19 mouse cellular contexts compared by ENCODE assay signal in the genomic region with DNA sequence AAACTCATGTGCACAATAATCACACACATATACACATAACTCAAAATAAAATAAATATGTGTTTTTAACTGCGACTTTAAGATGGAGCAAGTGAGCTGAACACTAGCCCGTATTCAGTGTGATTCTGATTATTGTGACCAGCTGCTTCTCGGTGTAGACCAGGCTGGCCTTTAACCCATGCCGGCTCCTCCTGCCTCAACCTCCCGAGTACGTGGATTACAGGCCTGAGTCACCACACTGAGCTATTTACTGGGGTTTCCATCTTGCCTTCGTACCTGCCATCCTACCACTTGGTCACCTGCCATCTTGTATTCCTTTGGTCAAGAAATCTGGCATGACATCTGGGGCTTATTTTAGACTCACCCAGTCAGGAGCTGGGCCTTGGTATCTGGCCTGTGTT. TPM values are rescaled to one million over a fixed set of nuclear protein-coding genes. Genes with fewer than 3 reads are reported as not detected.
DNase-seq lines count a peak whose midpoint lies in the region; ATAC-seq and TF ChIP-seq lines count a peak whose summit lies in the region.
"Had no signal": no experiment of that assay in that cellular context is flagged by ENCODE, and none has a peak within 500 bp of the region (broad histone marks: within the 10 kb centered on the region; RNA-seq: fewer than 3 reads in every experiment).

No protein-coding gene starts in this region.

- peaks cover 59% of the 10 kb centered on the region for H3K79me2 ChIP-seq in liver, adult 2 months (ENCODE audit: control insufficient read depth, insufficient read depth, low read length)

- no peak for TF ChIP-seq POLR2A in liver, adult 2 months (IDR thresholded peaks at IDR 0.05; ENCODE audit: extremely low read depth, insufficient read depth, low read length)
- TF ChIP-seq POLR2A in bone marrow macrophage, adult 2 months (IDR thresholded peaks at IDR 0.05; ENCODE audit: borderline replicate concordance, low read depth, low read length): no peak

- H3K9ac ChIP-seq in liver, adult 2 months (ENCODE audit: low read depth, low read length): no peak overlapping the region
- no peak overlapping the region for H3K9ac ChIP-seq in liver, postnatal 0 days (replicated peaks)
- H3K9ac ChIP-seq in hindbrain, embryonic 12.5 days: no peak overlapping the region
- H3K9ac ChIP-seq: intestine, embryonic 15.5 days; liver, embryonic 13.5 days; neural tube, embryonic 12.5 days had no signal

- DNase-seq in heart, embryonic 10.5 days (ENCODE audit: low spot score): no peak
- no peak for DNase-seq in heart, postnatal 36 days
- DNase-seq in liver, adult 2 months (ENCODE audit: extremely low read depth, low read depth, low spot score): no peak
- DNase-seq in liver: no peak
- no peak for DNase-seq in liver, postnatal 0 days
- no peak for DNase-seq in urinary bladder, postnatal 4 days (ENCODE audit: low spot score in 2 of 2)
- DNase-seq: cerebellum, adult 2 months; cerebellum, postnatal 36 days; gastrocnemius, postnatal 14 days; lung, adult 2 months had no signal

- intact Hi-C loops in heart, postnatal 36 days (cut with DNase I): no loop called here

- H3K27me3 ChIP-seq in heart, embryonic 10.5 days (ENCODE audit: insufficient read depth, poor library complexity, severe bottlenecking): no peaks in the 10 kb centered on the region
- H3K27me3 ChIP-seq in liver, adult 2 months (ENCODE audit: control insufficient read depth, insufficient read depth, low read length): no peaks in the 10 kb centered on the region
- H3K27me3 ChIP-seq in liver, postnatal 0 days (ENCODE audit: insufficient read depth, low read length): no peaks in the 10 kb centered on the region
- H3K27me3 ChIP-seq in hindbrain, embryonic 12.5 days: no peaks in the 10 kb centered on the region
- H3K27me3 ChIP-seq: intestine, embryonic 15.5 days; liver, embryonic 13.5 days; neural tube, embryonic 12.5 days had no signal

- ATAC-seq in liver, postnatal 0 days: no peak
- ATAC-seq in hindbrain, embryonic 12.5 days (ENCODE audit: low FRiP score): no peak
- ATAC-seq: forebrain, embryonic 16.5 days; hindbrain, postnatal 0 days; intestine, embryonic 15.5 days; midbrain, embryonic 16.5 days had no signal

- H3K9me3 ChIP-seq in heart, embryonic 10.5 days: no peaks in the 10 kb centered on the region
- no peaks in the 10 kb centered on the region for H3K9me3 ChIP-seq in liver, postnatal 0 days (ENCODE audit: low read length)
- no peaks in the 10 kb centered on the region for H3K9me3 ChIP-seq in hindbrain, embryonic 12.5 days (replicated peaks)
- H3K9me3 ChIP-seq: intestine, embryonic 15.5 days; liver, embryonic 13.5 days; neural tube, embryonic 12.5 days had no signal

- no peak for TF ChIP-seq EP300 in liver, postnatal 0 days (IDR thresholded peaks at IDR 0.05; ENCODE audit: low read depth)

- peak overlapping the region; percentile 17; the same call in 1 of the 2 replicates for H3K27ac ChIP-seq in heart, embryonic 10.5 days
- 0 out of 2 replicates have a peak overlapping the region, but pooled peaks have one; percentile 6 for H3K27ac ChIP-seq in liver, adult 2 months (replicated peaks; ENCODE audit: insufficient read depth, low read depth, low read length)
- peak overlapping the region; percentile 76 for H3K27ac ChIP-seq in bone marrow macrophage, adult 2 months (ENCODE audit: insufficient read depth, low read depth, low read length)
- H3K27ac ChIP-seq in liver, postnatal 0 days (ENCODE audit: low read depth): no peak overlapping the region
- H3K27ac ChIP-seq in hindbrain, embryonic 12.5 days: no peak overlapping the region
- H3K27ac ChIP-seq: hindbrain, postnatal 0 days; intestine, embryonic 15.5 days; liver, embryonic 13.5 days; neural tube, embryonic 12.5 days had no signal

- 91% methylated on average over 7 of the region's 7 CpGs for WGBS in heart, embryonic 10.5 days
- WGBS in liver, adult 2 months: 88% methylated on average over 7 of the region's 7 CpGs
- 88% methylated on average over 7 of the region's 7 CpGs for WGBS in liver, postnatal 0 days (ENCODE audit: insufficient replicate concordance)
- WGBS in hindbrain, embryonic 12.5 days: 92% methylated on average over 7 of the region's 7 CpGs

- peak overlapping the region; percentile 1; the same call in 1 of the 2 replicates for H3K4me2 ChIP-seq in liver, postnatal 0 days (ENCODE audit: low read depth, low read length)
- no peak overlapping the region for H3K4me2 ChIP-seq in hindbrain, embryonic 12.5 days (replicated peaks)
- H3K4me2 ChIP-seq: intestine, embryonic 15.5 days; midbrain, embryonic 11.5 days; neural tube, embryonic 12.5 days had no signal

- peaks cover 49% of the 10 kb centered on the region for H3K36me3 ChIP-seq in heart, embryonic 10.5 days
- H3K36me3 ChIP-seq in liver, adult 2 months (ENCODE audit: control insufficient read depth, insufficient read depth, low read length): peaks cover 41% of the 10 kb centered on the region
- peaks cover 23% of the 10 kb centered on the region for H3K36me3 ChIP-seq in liver, postnatal 0 days (replicated peaks; ENCODE audit: insufficient read depth, low read length)
- peaks cover 39% of the 10 kb centered on the region for H3K36me3 ChIP-seq in hindbrain, embryonic 12.5 days
- H3K36me3 ChIP-seq: intestine, embryonic 15.5 days had no signal

- no peak overlapping the region for H3K4me3 ChIP-seq in heart, embryonic 10.5 days
- H3K4me3 ChIP-seq in liver, adult 2 months (ENCODE audit: insufficient read depth, low read depth, low read length): no peak overlapping the region
- H3K4me3 ChIP-seq in bone marrow macrophage, adult 2 months (ENCODE audit: insufficient read depth, low read length): no peak overlapping the region
- no peak overlapping the region for H3K4me3 ChIP-seq in liver, postnatal 0 days (ENCODE audit: low read depth, low read length)
- no peak overlapping the region for H3K4me3 ChIP-seq in hindbrain, embryonic 12.5 days
- H3K4me3 ChIP-seq: intestine, embryonic 15.5 days; liver, embryonic 13.5 days; neural tube, embryonic 12.5 days had no signal

- H3K4me1 ChIP-seq in heart, embryonic 10.5 days: peaks cover 40% of the 10 kb centered on the region
- peaks cover 63% of the 10 kb centered on the region for H3K4me1 ChIP-seq in liver, adult 2 months (ENCODE audit: control insufficient read depth, insufficient read depth, low read length)
- H3K4me1 ChIP-seq in bone marrow macrophage, adult 2 months (ENCODE audit: control insufficient read depth, insufficient read depth, low read length): peaks cover 69% of the 10 kb centered on the region
- H3K4me1 ChIP-seq in liver, postnatal 0 days (ENCODE audit: insufficient read depth): peaks cover 24% of the 10 kb centered on the region
- H3K4me1 ChIP-seq in hindbrain, embryonic 12.5 days: 0 out of 2 replicates have a peak, but pooled peaks cover 3% of the 10 kb centered on the region
- H3K4me1 ChIP-seq: intestine, embryonic 15.5 days; neural tube, embryonic 12.5 days had no signal

- TF ChIP-seq CTCF in liver, adult 2 months (IDR thresholded peaks at IDR 0.05; ENCODE audit: low read depth, low read length): no peak
- TF ChIP-seq CTCF in bone marrow macrophage, adult 2 months (IDR thresholded peaks at IDR 0.05; ENCODE audit: low read depth, low read length): no peak
- TF ChIP-seq CTCF in liver, postnatal 0 days (IDR thresholded peaks at IDR 0.05; ENCODE audit: low read depth): no peak

RNA-seq across cellular contexts. Expression of a gene that starts 33.6 kb away (rescaled TPM):
- 54.4 and 66.8 TPM in 2 replicates for polyA plus RNA-seq in heart, embryonic 10.5 days (2016; fragmentation: Nextera tagmentation; extraction: Ambion mirVana)
- 10 to 100 TPM; 69.8 to 76.4 TPM for total RNA-seq in heart, postnatal 36 days (2021)
- total RNA-seq in liver, adult 2 months (2014; rRNA removed): 284 and 345 TPM in 2 replicates
- 211 and 254 TPM in 2 replicates for polyA plus RNA-seq in liver, adult 2 months (2012; rRNA removed)
- polyA plus RNA-seq in bone marrow macrophage, adult 2 months (2012; ENCODE audit: insufficient read depth, insufficient read length, missing spikeins): 69.1 and 83.9 TPM in 2 replicates
- 302 and 303 TPM in 2 replicates for polyA plus RNA-seq in liver, postnatal 0 days (2015; fragmentation: Nextera tagmentation; extraction: Ambion mirVana)
- 118 and 119 TPM in 2 replicates for polyA plus RNA-seq in hindbrain, embryonic 12.5 days (2016; fragmentation: Nextera tagmentation; extraction: Ambion mirVana)

RNA-seq across cellular contexts. Expression of a gene that starts 40.8 kb away (rescaled TPM):
- polyA plus RNA-seq in heart, embryonic 10.5 days (2016; fragmentation: Nextera tagmentation; extraction: Ambion mirVana): 36.2 and 45.5 TPM in 2 replicates
- 10 to 100 TPM; 12.9 to 18.3 TPM for total RNA-seq in heart, postnatal 36 days (2021)
- total RNA-seq in liver, adult 2 months (2014; rRNA removed): 55.2 and 58.1 TPM in 2 replicates
- polyA plus RNA-seq in liver, adult 2 months (2012; rRNA removed): 52.9 and 76.6 TPM in 2 replicates
- polyA plus RNA-seq in bone marrow macrophage, adult 2 months (2012; ENCODE audit: insufficient read depth, insufficient read length, missing spikeins): 37.1 and 41.5 TPM in 2 replicates
- 80.8 and 82.7 TPM in 2 replicates for polyA plus RNA-seq in liver, postnatal 0 days (2015; fragmentation: Nextera tagmentation; extraction: Ambion mirVana)
- polyA plus RNA-seq in hindbrain, embryonic 12.5 days (2016; fragmentation: Nextera tagmentation; extraction: Ambion mirVana): 61.0 and 65.0 TPM in 2 replicates

Comparison
In these comparisons a context has a peak if more than half of its experiments do, and no peak if none do; other contexts are left out.
1. H3K27ac ChIP-seq: peak in heart, embryonic 10.5 days (single experiment), liver, adult 2 months (single experiment) and bone marrow macrophage, adult 2 months (single experiment); none in liver, postnatal 0 days (single experiment) and hindbrain, embryonic 12.5 days (single experiment).